Mouse (Mus musculus) spleen, postnatal 0 days (tissue): ENCODE data around the gene Lst1. TPM values are rescaled to one million over a fixed set of nuclear protein-coding genes. Genes with fewer than 3 reads are reported as not detected.

Experiments used
- polyA plus RNA-seq: library from polyadenylated mRNA; unstranded; fragments of >200 nt; fragmentation: Nextera tagmentation; extraction: Ambion mirVana; gene quantifications from 2 replicates; pipeline ENCODE4 v1.2.1, GENCODE M21; 2015

Gene Lst1
- polyA plus RNA-seq, result 93.5 and 134 TPM in 2 replicates

DNA sequence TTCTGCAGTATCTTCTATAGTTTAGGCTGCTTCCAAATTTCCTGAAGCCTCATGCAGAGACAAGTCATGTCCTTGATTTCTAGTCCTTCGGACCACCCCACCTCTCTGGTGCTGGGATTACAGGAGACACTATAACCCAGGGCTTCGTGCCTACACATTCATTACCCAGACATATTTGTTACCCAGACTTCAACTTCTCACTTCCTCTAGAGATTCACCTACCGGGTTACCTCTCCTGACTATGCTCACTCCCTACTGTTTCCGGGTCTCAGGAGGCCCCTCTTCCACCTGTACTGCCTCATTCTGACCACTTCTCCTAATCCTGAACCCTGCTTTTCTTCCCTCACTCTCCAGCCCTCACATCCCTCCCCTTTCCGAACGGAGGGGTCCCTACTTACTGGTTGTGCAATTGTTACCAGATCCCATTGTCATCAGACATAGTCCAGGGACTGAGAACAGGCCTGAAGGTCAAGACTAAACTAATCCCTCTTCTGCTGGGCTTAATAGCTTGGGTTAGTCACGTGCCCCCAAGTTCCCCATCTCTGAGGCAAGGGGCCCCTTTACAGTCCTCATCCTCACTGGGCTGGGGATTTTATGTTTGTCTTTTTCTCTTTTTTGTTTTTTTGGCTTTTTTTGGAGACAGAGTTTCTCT lies at the start of gene Lst1:
Gene Lst1, minus strand, starts transcription at position 481 of the 652 bp plus-strand sequence.

DNA sequence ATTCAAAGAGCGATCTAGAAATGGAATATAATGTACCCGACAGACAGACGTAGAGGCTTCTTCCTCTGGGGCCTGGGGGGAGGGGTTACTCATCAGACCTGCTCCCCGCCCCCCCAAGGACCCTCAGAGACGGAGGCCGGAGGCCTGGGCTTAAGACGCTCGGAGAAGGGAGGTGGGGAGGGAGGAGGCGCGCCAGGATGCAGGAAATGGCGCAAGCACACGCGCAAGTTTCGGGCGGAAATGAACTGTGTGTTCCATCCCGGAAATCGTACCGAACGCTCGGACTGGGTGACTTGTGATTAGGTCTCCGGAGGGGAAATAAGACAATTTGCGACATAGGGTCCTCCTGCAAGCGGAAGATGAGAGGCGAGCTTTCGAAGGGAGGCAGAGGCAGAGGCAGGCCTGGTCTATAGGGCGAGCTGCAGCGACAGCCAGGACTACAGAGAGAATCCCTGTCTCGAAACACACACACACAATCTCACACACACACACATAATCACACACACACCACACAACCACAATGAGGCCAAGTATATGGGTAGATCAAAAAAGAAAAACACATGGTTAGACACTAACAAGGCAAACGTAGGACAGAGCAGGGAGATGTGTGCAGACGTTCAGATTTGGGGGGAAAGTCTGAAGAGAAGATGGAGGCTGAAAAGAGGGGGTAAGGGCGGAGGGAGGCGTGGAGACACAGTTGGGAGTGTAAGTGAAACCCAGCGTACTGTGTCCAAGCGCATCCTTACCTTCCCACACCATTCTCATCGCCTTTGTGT lies 47.6 kb upstream of the Lst1 start, which contains the start of gene Nfkbil1:
Gene Nfkbil1, minus strand, starts transcription at position 179 of the 776 bp plus-strand sequence.

DNA sequence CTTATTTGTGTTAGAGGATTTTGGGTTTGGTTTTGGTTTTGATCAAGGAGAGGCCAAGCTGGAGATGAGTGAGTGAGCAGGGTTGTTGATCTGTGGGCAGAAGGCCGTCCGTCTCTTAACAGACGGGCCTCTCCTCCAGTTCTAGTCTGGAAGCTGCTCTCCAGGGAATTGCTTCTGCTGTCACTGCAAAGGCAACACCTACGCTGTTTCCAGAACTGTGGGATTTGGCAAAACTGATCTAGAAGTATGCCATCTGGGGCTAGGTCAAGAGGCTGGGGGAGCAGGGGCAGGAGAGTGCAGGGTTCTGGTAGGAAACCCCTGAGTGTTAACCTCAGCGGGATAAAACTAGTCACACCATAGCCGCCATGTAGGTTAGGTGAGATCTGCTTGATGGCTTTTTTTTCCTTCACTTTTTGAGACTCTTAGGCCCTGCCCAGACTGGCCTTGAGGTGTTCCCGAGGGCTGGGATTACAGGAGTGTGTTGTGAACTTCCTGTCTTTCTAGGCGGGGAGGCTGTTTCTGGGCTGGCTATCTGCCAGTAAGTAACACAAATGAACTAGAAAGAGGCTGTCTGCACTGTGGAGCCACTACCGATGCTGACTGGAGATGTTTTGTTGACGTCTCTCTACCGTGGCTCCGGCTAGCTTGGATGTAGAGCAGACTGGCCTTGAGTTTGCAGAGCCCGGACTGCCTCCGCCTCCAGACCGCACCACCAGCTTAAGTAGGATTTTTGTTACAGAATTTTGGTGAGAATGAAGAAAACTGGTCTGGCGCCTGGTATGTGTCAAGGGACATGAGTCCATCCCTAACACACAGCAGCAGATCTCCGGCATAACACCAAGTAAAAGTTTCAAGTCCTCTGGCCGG lies 45.1 kb upstream of the Lst1 start, which contains the start of gene Atp6v1g2:
Gene Atp6v1g2, plus strand, starts transcription at position 547 of the 867 bp plus-strand sequence.

DNA sequence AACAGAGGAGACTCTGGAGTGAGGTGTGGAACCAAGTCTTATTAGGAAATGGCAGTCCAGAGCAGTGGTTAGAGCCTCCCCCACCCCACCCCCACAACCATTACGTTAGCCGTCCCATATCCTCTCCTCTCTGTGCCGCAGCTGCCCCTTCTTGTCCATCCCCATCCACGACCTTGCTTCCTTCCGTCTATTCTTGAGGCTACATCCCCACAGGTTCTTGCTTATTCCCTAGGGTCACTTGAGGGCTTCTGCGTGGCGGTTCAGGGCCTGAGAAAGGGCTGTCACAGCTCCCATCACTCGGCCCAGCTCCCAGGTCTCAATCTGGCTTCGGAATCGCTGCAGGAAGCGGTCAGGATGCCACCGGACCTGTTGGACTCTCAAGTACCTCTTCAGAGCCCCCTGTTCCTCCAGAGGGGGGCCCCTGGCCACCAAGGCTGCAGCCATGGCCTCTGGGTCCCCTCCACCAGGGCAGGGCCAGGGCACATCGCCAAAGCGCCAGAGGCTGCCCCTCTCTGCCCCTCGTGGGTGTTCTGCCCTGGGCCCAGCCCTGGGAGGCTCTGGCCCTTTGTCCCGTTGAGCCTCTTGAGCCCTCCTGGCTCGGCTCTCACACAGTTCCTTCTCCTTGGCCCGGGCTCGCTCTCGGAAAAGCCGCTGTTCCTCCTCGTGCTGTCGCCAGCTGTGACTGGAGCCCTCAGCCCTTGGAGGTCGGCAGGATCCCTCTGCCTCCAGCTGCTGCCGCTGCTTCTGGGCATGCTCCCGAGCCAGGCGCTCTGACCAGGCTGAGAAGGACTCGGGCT lies 32.1 kb upstream of the Lst1 start, which contains the start of gene Gm16181:
Gene Gm16181, plus strand, starts transcription at position 679 of the 797 bp plus-strand sequence.

GRCm38 (mm10) chr17:35204494-35205379 lies 16.5 kb upstream of the Lst1 start, which contains the start of gene Lta:
TSS of gene Lta (minus strand) at chr17:35205351.

DNA sequence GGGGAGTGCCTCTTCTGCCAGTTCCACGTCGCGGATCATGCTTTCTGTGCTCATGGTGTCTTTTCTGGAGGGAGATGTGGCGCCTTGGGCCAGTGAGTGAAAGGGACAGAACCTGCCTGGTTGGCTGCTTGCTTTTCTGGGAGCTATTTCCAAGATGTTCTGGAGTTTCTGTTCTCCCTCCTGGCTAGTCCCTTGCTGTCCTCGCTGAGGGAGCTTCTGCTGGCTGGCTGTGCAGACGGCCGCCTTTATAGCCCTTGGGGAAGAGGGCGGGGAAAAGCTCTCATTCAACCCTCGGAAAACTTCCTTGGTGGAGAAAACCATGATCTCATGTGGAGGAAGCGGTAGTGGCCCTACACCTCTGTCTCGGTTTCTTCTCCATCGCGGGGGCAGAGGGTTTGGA lies 13.5 kb upstream of the Lst1 start, which contains the start of gene Tnf:
Gene Tnf, minus strand, starts transcription at position 221 of the 400 bp plus-strand sequence.

DNA sequence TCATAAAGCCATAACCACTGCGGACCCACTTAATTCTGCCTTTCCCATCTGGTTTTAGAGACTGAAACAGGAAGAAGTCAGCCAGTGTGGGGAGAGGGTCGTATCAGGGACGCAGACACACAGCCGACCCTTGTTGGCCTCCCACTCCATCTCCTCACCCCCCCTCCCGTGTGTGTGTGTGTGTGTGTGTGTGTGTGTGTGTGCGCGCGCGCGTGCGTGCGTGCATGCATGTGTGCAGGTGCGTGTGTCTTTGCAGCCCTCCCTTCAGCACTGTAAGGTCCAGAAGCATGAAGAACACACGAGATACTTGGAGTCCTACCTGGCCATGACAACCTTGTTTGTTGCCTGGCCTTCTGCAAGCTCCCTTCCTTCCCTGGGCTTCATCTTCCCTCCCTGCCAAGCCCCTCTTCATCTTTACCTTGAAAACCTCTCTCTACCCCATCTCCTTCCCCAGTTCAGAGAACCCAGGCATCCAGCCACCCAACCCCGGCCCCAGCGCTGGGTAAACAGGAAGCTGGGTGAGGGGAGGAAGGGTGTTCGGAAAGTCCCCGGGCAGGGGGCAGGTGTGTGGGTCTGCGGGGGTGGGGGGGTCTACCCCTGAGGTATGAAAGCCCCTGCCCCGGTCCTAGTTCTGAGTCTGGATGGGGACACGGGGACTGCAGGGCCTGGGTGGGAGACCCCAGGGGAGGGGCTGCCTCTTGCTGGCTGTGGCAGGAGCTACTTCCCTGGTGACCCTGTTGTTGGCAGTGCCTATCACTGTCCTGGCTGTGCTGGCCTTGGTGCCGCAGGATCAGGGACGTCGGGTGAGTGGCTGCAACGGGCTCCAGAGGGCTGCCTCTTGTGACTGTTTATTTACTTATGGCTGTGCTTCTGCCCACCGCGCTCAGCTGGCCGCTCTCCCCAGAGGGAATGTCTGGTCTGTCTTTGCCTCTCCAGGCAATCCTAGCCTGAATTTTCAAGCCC lies 5.9 kb upstream of the Lst1 start, which contains the start of gene Ltb:
Gene Ltb, plus strand, starts transcription at position 559 of the 963 bp plus-strand sequence.

GRCm38 (mm10) chr17:35175968-35176367 lies 12.3 kb downstream of the Lst1 start, which contains the start of gene Aif1:
TSS of gene Aif1 (minus strand) at chr17:35176068.

DNA sequence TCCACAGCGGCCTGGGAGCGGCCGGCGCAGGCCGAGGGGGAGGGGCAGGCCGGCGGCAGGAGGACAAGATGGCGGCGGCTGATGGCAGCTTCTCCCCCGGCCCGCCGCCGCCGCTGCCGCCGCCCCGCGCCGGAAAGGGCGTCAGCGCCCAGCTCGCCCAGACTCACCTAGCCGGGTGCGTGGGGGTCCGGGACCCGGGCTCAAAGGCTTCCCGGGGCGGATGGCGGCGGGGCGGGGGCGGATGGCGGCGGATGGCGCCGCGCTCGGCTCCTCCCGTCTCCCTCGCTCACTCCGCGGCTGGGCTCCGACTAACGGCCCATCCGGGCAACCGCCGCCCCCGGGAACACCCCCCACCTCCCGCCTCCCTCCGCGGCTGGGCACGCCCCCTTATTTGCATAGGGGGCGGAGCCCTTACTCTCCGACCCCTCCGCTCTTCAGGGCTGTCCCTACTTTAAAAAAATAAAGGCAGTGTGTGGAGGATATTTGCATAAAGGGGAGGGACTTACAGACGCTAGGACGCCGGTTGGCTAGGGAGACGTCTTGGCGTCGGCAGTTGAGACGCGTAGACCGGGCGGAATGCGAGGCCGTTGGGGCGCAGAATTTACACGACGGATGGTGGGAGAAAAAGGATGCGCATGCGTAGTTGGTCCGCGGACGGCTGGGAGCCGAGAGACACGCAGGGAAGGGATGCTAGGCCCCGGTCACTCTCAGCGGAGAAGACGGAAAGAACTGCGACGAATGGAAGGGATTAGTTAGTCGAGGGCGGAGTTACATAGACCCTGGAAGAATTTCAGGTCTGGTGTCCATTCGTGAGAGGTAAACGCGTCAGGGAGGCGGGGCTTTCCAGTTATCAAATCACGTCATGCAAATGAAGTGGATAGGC lies 23.4 kb downstream of the Lst1 start, which contains the start of gene Prrc2a:
Gene Prrc2a, minus strand, starts transcription at position 330 of the 883 bp plus-strand sequence.

Other genes starting within 250 kb of the Lst1 start
- gene Hspa1b, start 229.2 kb downstream of the Lst1 start, polyA plus RNA-seq, result 0.13 and 0.32 TPM in 2 replicates
- not detected in 2 replicates for gene Gm20481, start 218.5 kb downstream of the Lst1 start, polyA plus RNA-seq
- gene Hspa1a, start 216.3 kb downstream of the Lst1 start, polyA plus RNA-seq, result 1.7 and 1.8 TPM in 2 replicates
- 0.23 and 0.30 TPM in 2 replicates for gene Hspa1l, start 215.7 kb downstream of the Lst1 start, polyA plus RNA-seq
- gene Lsm2, start 206.6 kb downstream of the Lst1 start, polyA plus RNA-seq, result 138 and 160 TPM in 2 replicates
- gene Vars, start 187.5 kb downstream of the Lst1 start, polyA plus RNA-seq, result 104 and 108 TPM in 2 replicates
- 0.40 and 0.49 TPM in 2 replicates for gene Vwa7, start 171.9 kb downstream of the Lst1 start, polyA plus RNA-seq
- 19.7 and 23.0 TPM in 2 replicates for gene Sapcd1, start 160.4 kb downstream of the Lst1 start, polyA plus RNA-seq
- 6.9 and 8.1 TPM in 2 replicates for gene Msh5, start 141.7 kb downstream of the Lst1 start, polyA plus RNA-seq
- gene Clic1, start 138.5 kb downstream of the Lst1 start, polyA plus RNA-seq, result 245 and 258 TPM in 2 replicates
- 52.0 and 69.5 TPM in 2 replicates for gene Ddah2, start 129.4 kb downstream of the Lst1 start, polyA plus RNA-seq
- gene Ly6g6c, start 123.1 kb downstream of the Lst1 start, polyA plus RNA-seq, result 0.17 TPM in 1 of 2 replicates, not detected in the other
- 2.5 and 3.1 TPM in 2 replicates for gene Mpig6b, start 122.3 kb downstream of the Lst1 start, polyA plus RNA-seq
- gene Ly6g6e, start 111.5 kb downstream of the Lst1 start, polyA plus RNA-seq, result 0.23 and 0.47 TPM in 2 replicates
- gene Ly6g6d, start 110.4 kb downstream of the Lst1 start, polyA plus RNA-seq, result 1.2 and 2.1 TPM in 2 replicates
- 1.4 and 2.2 TPM in 2 replicates for gene Ly6g6f, start 102.8 kb downstream of the Lst1 start, polyA plus RNA-seq
- 101 and 108 TPM in 2 replicates for gene Abhd16a, start 99.2 kb downstream of the Lst1 start, polyA plus RNA-seq
- not detected in 2 replicates for gene Ly6g5c, start 80.2 kb downstream of the Lst1 start, polyA plus RNA-seq
- 0.81 and 1.3 TPM in 2 replicates for gene Ly6g5b, start 73.0 kb downstream of the Lst1 start, polyA plus RNA-seq
- 19.0 and 20.3 TPM in 2 replicates for gene Gpank1, start 67.0 kb downstream of the Lst1 start, polyA plus RNA-seq
- 191 and 199 TPM in 2 replicates for gene Csnk2b, start 66.4 kb downstream of the Lst1 start, polyA plus RNA-seq
- gene D17H6S53E, start 62.1 kb downstream of the Lst1 start, polyA plus RNA-seq, result 6.7 and 8.1 TPM in 2 replicates
- 0.17 and 0.64 TPM in 2 replicates for gene Apom, start 56.4 kb downstream of the Lst1 start, polyA plus RNA-seq
- 31.2 and 32.4 TPM in 2 replicates for gene Bag6, start 53.3 kb downstream of the Lst1 start, polyA plus RNA-seq
- gene Prrc2a, start 23.5 kb downstream of the Lst1 start, polyA plus RNA-seq, result 85.1 and 90.0 TPM in 2 replicates
- 36.5 and 52.2 TPM in 2 replicates for gene Aif1, start 12.4 kb downstream of the Lst1 start, polyA plus RNA-seq
- gene Ltb, start 6.0 kb upstream of the Lst1 start, polyA plus RNA-seq, result 24.4 and 36.4 TPM in 2 replicates
- 1.7 and 2.2 TPM in 2 replicates for gene Tnf, start 13.6 kb upstream of the Lst1 start, polyA plus RNA-seq
- 0.17 and 0.79 TPM in 2 replicates for gene Lta, start 16.9 kb upstream of the Lst1 start, polyA plus RNA-seq
- gene Gm16181, start 32.4 kb upstream of the Lst1 start, polyA plus RNA-seq, result 0.82 and 2.5 TPM in 2 replicates
- 2.3 and 2.4 TPM in 2 replicates for gene Atp6v1g2, start 45.2 kb upstream of the Lst1 start, polyA plus RNA-seq
- gene Nfkbil1, start 47.4 kb upstream of the Lst1 start, polyA plus RNA-seq, result 7.3 and 8.5 TPM in 2 replicates
- 195 TPM in 2 replicates for gene Ddx39b, start 53.3 kb upstream of the Lst1 start, polyA plus RNA-seq
- 356 and 410 TPM in 2 replicates for gene H2-D1, start 74.3 kb upstream of the Lst1 start, polyA plus RNA-seq
- gene H2-Q1, start 132.0 kb upstream of the Lst1 start, polyA plus RNA-seq, result 0.05 TPM in 1 of 2 replicates, not detected in the other
- 0.10 and 0.35 TPM in 2 replicates for gene H2-Q2, start 153.8 kb upstream of the Lst1 start, polyA plus RNA-seq
- 5.0 and 6.1 TPM in 2 replicates for gene H2-Q4, start 191.2 kb upstream of the Lst1 start, polyA plus RNA-seq
- gene H2-Q6, start 236.4 kb upstream of the Lst1 start, polyA plus RNA-seq, result 2.0 and 2.4 TPM in 2 replicates